Mouse (Mus musculus) ES-E14 (cell line): Measurements from ENCODE around the gene Psmd5. TPM values are rescaled to one million over a fixed set of nuclear protein-coding genes. Genes with fewer than 3 reads are reported as not detected.
A peak's percentile ranks its signal among the peaks of the same experiment; 100 is the strongest.

ENCODE experiments used
- DNase-seq: peaks from one replicate; pipeline ENCODE4 v3.0.0-alpha.2; 2013; ENCODE audit warnings: low read depth, low spot score
- H3K27ac ChIP-seq: 2 replicates; pipeline ENCODE4 v1.5.1; 2012; ENCODE audit warnings: low read depth, mild to moderate bottlenecking, low read length, moderate library complexity, mixed read lengths; ENCODE audit not compliant: poor library complexity, insufficient read depth, severe bottlenecking
- H3K36me3 ChIP-seq: 2 replicates; pipeline ENCODE4 v1.6.1; 2012; ENCODE audit warnings: mild to moderate bottlenecking, low read length, moderate library complexity, mixed read lengths; ENCODE audit not compliant: control insufficient read depth, poor library complexity, insufficient read depth, severe bottlenecking
- H3K4me1 ChIP-seq, 2 experiments: fragments of 150-350 bp in 1 of 2; sonication (generic) in 1 of 2; 2 replicates each; pipeline ENCODE4 v1.6.1; 2012; ENCODE audit warnings: low read length in 2 of 2, mild to moderate bottlenecking in 1 of 2, mixed read lengths in 1 of 2; ENCODE audit not compliant: control insufficient read depth in 2 of 2, insufficient read depth in 2 of 2, poor library complexity in 1 of 2
- H3K4me3 ChIP-seq, 2 experiments: fragments of 150-350 bp in 1 of 2; sonication (generic) in 1 of 2; 2 replicates each; pipeline ENCODE4 v1.5.1; 2012; ENCODE audit warnings: low read length in 2 of 2, low read depth in 1 of 2, mild to moderate bottlenecking in 1 of 2, mixed read lengths in 1 of 2; ENCODE audit not compliant: insufficient read depth in 1 of 2, poor library complexity in 1 of 2, severe bottlenecking in 1 of 2
- H3K9ac ChIP-seq: 2 replicates; pipeline ENCODE4 v1.6.1; 2012; ENCODE audit warnings: low read depth, mild to moderate bottlenecking, low read length, mixed read lengths; ENCODE audit not compliant: poor library complexity, insufficient read depth, severe bottlenecking
- H3K9me3 ChIP-seq: fragments of 150-350 bp; sonication (generic); 2 replicates; pipeline ENCODE4 v1.6.1; 2012; ENCODE audit warnings: low read depth, mild to moderate bottlenecking, low read length; ENCODE audit not compliant: control insufficient read depth, insufficient read depth
- CHD2 ChIP-seq: IDR thresholded peaks from 2 replicates; pipeline ENCODE4 v1.6.1; 2014; ENCODE audit warnings: mild to moderate bottlenecking, low read depth, low read length, inconsistent platforms
- HCFC1 ChIP-seq: IDR thresholded peaks from 2 replicates; pipeline ENCODE4 v1.6.1; 2012; ENCODE audit warnings: low read length, inconsistent platforms, borderline replicate concordance; ENCODE audit not compliant: insufficient read depth
- MAFK ChIP-seq: IDR thresholded peaks from 2 replicates; pipeline ENCODE4 v1.6.1; 2014; ENCODE audit warnings: mild to moderate bottlenecking, low read depth, low read length, inconsistent platforms; ENCODE audit not compliant: insufficient read depth
- ZC3H11A ChIP-seq: IDR thresholded peaks from 2 replicates; pipeline ENCODE4 v1.6.1; 2012; ENCODE audit warnings: low read depth, mild to moderate bottlenecking, inconsistent platforms, low read length, borderline replicate concordance
- ZNF384 ChIP-seq: IDR thresholded peaks from 2 replicates; pipeline ENCODE4 v1.6.1; 2012; ENCODE audit warnings: low read depth, low read length, inconsistent platforms
- in situ Hi-C, 2 experiments: fragments of 600-800 bp; cut with MboI; formaldehyde crosslinking; loops; one replicate each; pipeline ENCODE4 v1.15.1; 2025; ENCODE audit warnings: low sequenced_read_pairs in 2 of 2, inconsistent platforms in 1 of 2; ENCODE audit not compliant: unreplicated experiment in 2 of 2
- total RNA-seq: library from RNA; depleted of rRNA; stranded (reverse); fragments of 300-350 nt; gene quantifications from 2 replicates; pipeline ENCODE4 v1.2.3, GENCODE M21; 2012

Gene Psmd5
- total RNA-seq, 1 experiment: 50.6 TPM

GRCm38 (mm10) chr2:34909719-34910118 lies 35.0 kb upstream of the Psmd5 start:
- Histone ChIP-seq H3K27ac (no peak overlapping the region), H3K9me3 (no peaks in the 10 kb centered on the region), H3K9ac (no peak overlapping the region), H3K4me1 (peaks cover 4 to 12% of the 10 kb centered on the region in 2 experiments; a peak in 3 of 4 replicates), H3K4me3 (no peak overlapping the region), H3K36me3 (no peaks in the 10 kb centered on the region)
- in situ Hi-C loops: no loop called here
- TF ChIP-seq MAFK: no peak
- TF ChIP-seq ZNF384: no peak
- TF ChIP-seq HCFC1: no peak
- TF ChIP-seq CHD2: no peak
- no peak for TF ChIP-seq ZC3H11A
- no peak for DNase-seq

- DNase-seq: no peak
- TF ChIP-seq CHD2: no peak
- no peak for TF ChIP-seq MAFK
- TF ChIP-seq ZNF384: no peak
- no peak for TF ChIP-seq HCFC1
- TF ChIP-seq ZC3H11A: no peak
- Histone ChIP-seq H3K4me1 (peaks cover 0 to 7% of the 10 kb centered on the region in 2 experiments; a peak in 1 of 4 replicates), H3K9me3 (no peaks in the 10 kb centered on the region), H3K9ac (no peak overlapping the region), H3K4me3 (no peak overlapping the region), H3K36me3 (no peaks in the 10 kb centered on the region), H3K27ac (no peak overlapping the region)
- in situ Hi-C loops: no loop called here
These were observed 32.3 kb upstream of the Psmd5 start for GRCm38 (mm10) chr2:34906861-34907604.

GRCm38 (mm10) chr2:34906426-34906825 lies 31.7 kb upstream of the Psmd5 start:
- Histone ChIP-seq H3K4me3 (no peak overlapping the region), H3K9me3 (no peaks in the 10 kb centered on the region), H3K4me1 (peaks cover 0 to 7% of the 10 kb centered on the region in 2 experiments; a peak in 1 of 4 replicates), H3K36me3 (no peaks in the 10 kb centered on the region), H3K9ac (no peak overlapping the region), H3K27ac (no peak overlapping the region)
- TF ChIP-seq HCFC1 (no peak), CHD2 (no peak), ZNF384 (no peak), MAFK (no peak), ZC3H11A (no peak)
- no peak for DNase-seq
- in situ Hi-C loops: no loop called here

- H3K27ac ChIP-seq: no peak overlapping the region
- no peaks in the 10 kb centered on the region for H3K36me3 ChIP-seq
- H3K4me3 ChIP-seq: 0 out of 4 replicates have a peak overlapping the region, but pooled peaks of 1 of the 2 experiments have one; percentile 23
- peak; percentile 98 for DNase-seq
- no peaks in the 10 kb centered on the region for H3K9me3 ChIP-seq
- H3K4me1 ChIP-seq: peaks cover 0 to 7% of the 10 kb centered on the region in 2 experiments; a peak in 1 of 4 replicates
- TF ChIP-seq HCFC1 (no peak), CHD2 (no peak), ZC3H11A (no peak), ZNF384 (no peak), MAFK (no peak)
- in situ Hi-C loops: no loop called here
- no peak overlapping the region for H3K9ac ChIP-seq
These were observed 30.2 kb upstream of the Psmd5 start for GRCm38 (mm10) chr2:34904849-34905542.
